Mouse (Mus musculus): ENCODE data around the gene Wls.

- TF ChIP-seq POLR2A (IDR thresholded peaks at IDR 0.05; ENCODE audit: control insufficient read depth, low read depth, low read length) (no peak), CTCF (IDR thresholded peaks at IDR 0.05; ENCODE audit: control insufficient read depth, insufficient read depth, insufficient replicate concordance, low read depth, low read length) (no peak)
These were observed 78.0 kb downstream of the Wls start for GRCm38 (mm10) chr3:159917328-159918090.

Measured in testis, adult 2 months (tissue).